Mouse (Mus musculus): Measurements from ENCODE around the gene Sun2.

Sun2 gene

DNA sequence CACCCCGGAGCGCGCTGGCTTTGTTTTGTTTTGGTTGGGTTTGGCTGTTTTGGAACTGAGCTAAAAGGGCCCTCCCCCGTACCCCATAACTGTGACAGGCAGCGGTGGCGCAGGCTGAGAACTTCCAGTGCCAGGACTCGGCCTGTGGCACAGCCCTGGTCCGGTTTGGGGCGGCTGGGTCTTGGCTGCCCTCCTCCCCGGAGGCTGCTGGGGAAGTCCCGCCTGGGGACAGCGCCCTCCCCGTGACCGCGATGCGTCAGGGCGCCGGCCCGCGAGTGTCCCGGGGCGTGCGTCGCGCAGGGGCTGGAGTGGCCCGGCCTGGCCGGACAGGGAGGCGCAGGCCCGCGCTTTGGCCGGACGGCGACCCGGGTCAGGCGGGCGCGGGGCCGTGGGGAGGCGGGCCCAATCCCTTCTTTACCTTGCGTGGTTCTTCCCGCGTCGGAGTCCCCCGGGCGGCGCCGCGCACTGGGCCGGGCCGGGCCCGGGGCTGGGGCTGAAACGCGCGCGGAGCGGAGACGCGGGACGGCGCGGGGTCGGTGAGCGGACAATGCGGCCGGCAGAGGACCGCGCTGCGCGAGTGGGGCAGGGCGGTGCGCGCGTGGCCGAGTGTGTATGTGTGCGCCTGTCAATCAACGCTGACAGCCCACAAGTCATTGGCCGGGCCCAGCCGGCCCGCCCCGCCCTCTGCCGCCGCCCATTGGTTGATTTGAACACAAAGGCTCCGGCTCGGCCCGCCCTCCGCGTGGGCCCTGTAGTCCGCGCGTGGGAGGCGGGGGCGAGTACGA lies at the start of gene Sun2:
Gene Sun2, minus strand, starts transcription at position 616 of the 785 bp plus-strand sequence.
- peak; percentile 95 to 97 for DNase-seq

DNA sequence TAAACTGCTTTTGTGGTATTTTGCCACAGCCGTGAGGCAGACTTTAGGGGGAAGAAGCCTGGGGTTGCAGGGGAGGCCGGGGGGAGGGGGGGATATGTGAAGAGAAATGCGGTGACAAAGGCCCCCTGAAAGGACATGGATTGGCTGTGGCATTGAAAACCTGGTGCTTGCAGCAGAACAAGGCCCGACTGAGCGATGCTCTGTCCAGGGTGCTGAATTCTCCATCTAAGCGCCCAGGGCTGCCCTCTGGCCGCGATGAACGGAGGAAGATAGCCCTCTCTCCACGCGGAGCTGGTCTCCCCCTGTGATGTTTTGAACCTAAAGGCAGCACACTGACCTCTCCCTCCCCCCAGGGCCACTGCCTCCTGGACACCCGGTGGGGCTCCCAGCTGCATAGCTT lies 49.2 kb upstream of the Sun2 start:
- DNase-seq, result peak in 1 of 2 experiments; percentile 28

DNA sequence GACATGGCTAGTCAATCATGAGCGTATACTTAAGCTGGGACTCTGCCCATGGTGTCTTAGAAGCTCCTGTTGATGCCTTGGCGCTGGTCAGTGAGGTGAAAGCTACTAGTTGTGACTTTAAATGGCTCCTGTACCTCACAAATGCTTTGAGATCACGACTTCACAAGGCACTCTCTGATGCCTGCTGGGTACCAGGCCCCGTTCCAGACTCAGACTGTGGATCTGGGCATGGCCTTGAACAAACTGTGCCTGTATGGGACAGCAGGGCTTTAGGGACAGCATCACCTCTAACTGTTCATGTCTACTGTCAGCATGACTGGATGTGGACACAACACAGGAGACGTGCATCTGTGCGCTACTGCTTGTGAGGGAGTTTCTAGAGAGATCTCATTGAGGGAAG lies 48.6 kb upstream of the Sun2 start:
- peak; percentile 73 to 75 for DNase-seq

DNA sequence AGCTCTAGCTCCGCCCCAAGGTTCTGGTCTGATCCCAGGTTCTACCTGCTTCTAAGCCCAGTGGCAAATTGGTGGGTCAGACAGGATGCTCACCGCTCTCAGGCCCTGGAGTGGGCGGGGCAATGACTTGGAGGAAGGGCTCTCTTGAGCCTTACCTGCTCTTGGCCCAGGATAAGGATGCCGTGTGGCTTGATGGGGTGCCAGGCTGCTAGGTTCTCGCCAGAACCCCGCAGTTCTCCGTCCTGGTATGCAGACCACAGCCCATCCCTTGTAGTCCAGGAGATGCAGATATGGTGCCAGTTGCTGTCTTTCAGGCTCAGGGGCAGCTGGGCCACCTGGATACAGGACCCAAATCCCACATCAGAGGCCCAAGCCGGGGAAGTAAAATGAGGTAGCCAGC lies 47.8 kb upstream of the Sun2 start:
- peak in 1 of 2 experiments; percentile 51 for DNase-seq

DNA sequence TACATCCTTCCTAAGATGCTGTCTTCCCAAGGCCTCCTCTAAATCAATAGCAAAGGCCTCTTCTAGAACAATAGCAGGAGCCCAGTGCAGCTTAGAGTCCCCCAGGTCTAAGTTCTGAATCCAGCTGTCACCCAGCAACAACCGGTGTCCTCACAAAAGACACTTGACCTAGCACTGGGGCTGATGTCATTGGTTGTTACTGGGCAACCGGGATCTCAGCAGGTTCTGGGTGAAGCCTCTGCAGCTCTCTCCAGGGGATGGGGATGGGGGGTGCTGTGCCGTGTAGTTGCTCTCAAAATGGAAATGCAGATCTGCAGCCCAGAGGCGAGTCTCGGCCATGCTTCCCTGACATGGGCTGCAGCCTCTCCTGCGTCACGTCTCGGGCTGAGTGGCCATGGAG lies 45.5 kb upstream of the Sun2 start:
- no peak for DNase-seq

DNA sequence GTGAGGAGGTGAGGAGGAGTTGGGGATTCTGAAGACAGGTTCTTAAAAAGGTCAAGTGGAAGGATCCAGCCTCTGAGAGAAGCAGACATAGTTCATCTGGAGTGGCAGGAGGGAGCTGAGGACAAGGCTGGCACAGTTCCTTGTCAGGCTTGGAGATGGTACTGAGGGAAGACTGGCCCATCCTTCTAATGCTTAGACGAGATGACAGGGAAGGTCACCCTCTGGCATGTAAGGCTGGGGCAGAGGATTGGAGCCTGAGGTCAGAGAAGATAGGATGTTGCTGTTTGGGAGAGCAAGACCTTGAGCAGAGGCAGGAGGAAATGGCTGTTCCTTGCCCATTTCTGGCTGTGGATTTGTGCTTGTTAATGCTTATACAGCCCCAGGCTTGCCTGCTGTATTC lies 42.7 kb upstream of the Sun2 start:
- DNase-seq, result peak in 1 of 2 experiments; percentile 21

DNA sequence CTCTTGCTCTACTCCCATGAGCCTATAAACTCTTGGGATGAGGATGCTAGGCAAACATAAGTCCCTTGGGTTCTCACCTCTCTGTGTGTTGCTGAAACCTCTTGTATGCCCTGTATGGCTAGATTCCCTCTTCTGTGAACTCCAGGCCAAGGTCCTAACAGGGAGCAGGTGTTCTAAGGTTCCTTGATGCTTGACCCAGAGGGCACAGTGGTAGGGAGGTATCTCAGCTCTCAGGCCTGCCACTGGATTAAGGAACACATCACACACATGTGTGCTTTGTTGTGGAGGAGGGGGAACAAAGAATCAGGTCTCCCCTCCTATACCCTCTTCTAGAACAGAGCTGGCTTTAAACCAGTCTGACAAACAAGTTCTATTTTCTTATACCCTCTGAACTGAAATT lies 35.4 kb upstream of the Sun2 start, which contains the start of gene Dnal4:
Gene Dnal4, minus strand, starts transcription at position 101 of the 400 bp plus-strand sequence.
- no peak for DNase-seq

DNA sequence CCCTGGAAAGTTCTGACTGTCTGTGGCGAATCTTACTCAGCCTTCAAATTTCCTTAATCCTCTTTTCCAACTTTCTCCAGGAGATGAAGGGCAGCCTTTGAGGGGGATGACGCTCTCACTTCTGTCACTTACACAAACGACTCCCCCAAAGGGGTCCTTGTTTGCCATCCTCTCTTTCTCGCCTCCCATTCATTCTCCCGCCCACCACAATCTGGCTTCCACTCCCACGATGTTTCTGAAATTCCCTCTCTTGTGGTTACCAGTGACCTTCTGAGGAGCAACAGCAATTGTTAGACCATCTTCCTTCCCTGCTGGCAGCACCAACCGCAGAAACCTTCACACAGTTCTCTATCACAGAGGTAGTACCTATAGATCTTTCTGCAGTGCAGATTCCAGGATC lies 33.3 kb upstream of the Sun2 start:
- DNase-seq, result no peak

DNA sequence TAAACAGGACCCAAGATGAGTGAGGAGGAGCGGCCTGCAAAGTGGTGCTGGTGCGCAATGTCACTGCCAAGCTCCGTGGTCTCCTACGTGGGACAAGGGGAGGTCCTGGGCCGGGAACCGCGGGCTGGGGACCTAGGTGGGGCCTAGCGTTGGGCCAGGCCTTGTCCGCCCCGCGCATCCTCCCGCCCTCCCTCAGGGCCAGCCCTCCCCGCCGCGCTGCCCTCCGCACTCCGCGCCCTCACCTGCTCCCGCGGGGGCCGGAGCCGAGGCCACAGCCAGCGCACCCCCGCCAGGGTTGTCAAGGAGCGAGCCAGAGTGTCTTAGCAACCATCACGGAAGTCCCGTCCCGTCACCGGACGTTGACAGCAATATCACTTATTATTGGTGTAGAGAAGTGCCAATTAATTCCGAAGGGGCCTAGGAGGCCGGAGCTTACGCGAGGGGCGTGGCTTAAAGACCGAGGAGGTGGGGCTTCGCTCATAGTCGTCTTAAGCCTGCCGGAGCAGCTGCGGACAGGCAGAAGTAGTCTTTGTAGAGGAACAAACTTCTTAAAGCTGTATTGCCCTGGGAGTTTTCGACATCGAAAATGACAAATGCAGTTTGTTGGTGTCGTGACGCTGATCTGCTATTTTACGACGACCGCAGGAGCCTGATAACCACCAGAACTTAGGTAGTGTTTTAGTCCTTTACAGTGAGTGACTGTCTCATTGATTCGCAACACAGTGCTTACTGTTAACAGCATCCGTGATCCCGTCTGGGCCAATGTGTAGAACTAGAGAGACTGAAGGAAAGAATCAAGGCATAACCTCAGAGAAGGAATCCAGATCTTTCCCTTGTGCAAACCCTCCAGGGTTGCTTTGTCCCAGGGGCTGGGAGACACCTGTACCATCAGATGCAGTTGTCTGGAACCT lies 32.0 kb upstream of the Sun2 start:
- DNase-seq, result peak; percentile 95 to 99

DNA sequence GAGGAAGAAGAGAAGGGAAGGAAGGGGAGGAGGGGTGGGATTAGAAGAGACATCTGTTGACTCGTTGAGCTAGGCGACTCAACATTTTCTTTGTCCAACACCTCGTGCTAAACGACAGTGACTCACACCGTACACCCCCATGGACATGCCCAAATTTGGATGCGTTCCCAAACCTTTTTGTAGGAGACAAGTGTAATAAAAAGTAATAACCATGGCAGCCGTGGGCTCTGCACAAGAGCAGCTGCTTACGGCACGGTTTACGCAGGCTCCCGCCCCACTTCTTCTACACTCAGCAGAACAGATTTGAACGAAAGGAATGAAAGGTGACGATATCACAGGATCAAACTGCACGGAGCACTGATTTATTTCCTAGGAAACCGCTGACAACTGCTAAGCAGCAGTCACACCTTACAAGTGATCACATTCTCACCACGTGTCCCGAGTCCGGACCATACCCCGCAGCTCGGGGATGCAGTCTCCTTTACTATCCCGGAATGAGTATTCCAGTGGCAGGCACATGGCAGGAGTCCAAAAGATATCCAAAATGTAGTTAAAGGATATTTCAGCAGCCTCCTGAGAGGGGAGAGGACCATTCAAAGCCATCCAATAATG lies 28.4 kb upstream of the Sun2 start:
- no peak for DNase-seq

DNA sequence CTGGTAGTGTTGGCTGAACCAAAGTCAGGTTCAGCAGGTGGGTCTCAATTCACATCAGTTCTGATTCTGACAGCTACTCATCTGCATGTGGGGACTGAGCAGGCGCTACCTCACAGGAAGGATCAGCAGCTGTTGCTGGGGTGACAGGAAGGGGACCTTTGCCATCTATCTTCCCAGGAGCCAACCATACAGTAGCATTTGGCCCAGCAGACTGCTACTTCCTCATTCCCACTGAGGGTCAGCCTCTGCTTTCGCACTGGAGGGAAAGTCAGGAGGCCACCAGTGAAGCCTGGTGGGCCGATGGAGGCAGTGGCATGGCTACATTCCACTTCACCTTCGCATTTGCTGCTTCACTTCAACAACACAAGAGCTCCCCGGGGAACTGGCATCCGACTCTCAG lies 26.0 kb upstream of the Sun2 start:
- DNase-seq, result no peak

DNA sequence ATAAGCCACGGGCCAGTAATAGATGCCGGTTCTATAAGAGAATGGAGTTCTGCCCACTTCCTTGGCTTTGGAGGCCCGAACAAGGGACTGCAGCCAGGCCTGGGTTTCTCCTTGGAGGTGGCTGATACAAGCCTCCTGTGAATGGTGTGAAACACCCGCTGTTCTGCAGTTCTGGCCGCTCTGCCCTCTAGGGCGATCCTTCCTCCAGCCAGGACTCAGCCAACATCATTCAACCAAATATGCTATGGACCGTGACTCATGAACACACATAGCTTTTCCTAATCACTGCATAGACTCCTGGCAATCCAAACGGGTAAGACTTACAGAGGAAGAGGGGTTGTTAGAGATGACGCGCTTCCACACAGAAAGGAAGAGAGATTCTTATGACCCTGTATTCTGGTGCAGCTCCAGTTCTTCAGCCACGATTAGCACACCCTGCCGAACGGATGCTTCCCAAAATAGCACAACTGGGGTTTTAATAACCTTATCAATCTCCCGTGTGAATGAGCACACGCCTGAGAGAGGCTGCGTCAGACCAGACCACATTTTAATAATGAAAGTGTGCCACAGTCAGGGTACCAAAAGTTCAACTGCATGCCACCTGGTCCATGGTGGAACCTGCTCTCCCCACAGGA lies 25.1 kb upstream of the Sun2 start:
- DNase-seq, result peak in 1 of 2 experiments; percentile 48

DNA sequence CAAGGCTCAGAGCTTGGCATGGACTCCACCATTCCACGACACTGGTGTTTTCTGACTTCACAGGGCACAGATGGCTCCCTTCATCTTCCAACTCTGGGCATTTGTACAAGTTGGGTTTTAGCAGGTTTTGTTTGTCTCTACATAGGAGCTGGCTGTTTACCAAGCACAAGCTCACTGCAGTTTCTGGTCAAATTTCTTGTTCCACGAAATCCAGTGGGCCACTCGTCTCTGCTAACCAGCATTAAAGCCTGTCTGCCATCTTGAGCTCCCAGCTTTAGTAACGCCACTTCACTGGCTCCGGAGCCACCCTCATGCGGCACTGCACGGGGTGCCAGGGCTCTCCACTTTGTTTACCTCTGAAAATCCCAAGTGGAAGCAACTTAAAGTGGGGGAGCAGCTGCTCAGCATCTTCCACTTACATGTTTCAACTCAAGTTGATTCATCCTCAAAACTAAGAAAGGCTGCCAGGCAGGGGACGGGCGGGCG lies 24.3 kb upstream of the Sun2 start:
- DNase-seq, result peak; percentile 61 to 66

DNA sequence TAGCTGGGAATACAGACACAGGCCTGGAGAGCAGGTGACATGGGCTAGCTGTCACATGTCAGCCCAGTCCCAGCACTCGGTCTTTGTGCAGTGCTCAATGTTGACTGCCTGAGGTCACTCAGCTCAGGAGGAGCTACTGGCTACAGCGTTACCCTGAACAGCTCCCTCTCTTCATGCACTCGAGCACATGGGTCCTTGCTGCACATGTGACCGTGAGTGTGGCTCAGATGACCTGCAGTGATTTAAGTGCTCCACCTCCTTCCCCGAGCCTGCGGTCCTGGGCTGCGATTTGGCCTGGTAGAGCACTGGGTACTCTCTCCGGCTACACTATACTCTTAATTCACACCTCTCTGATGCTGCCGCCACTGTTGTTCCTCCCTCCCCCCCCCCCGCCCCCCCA lies 23.8 kb upstream of the Sun2 start:
- DNase-seq, result peak in 1 of 2 experiments; percentile 46

DNA sequence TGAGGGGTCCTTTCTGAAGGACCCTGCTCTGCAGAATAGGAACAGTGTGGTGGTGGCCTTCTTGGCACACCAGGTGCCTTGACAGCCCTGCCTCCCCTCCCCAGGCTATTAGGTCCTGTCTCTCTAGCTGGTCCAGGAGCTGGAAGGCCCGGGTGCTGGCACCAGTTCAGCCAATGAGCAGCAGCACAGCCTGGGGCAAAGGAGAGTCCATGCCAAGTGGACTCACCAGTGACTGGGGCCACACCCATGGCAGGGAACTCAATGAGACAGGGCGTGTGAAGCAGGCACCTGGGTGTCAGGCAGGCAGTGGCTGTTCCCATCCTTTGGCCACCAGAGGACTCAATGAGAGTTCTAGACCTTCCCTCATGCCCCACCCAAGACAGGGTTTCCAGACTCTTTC lies 23.0 kb upstream of the Sun2 start:
- peak; percentile 59 to 62 for DNase-seq

DNA sequence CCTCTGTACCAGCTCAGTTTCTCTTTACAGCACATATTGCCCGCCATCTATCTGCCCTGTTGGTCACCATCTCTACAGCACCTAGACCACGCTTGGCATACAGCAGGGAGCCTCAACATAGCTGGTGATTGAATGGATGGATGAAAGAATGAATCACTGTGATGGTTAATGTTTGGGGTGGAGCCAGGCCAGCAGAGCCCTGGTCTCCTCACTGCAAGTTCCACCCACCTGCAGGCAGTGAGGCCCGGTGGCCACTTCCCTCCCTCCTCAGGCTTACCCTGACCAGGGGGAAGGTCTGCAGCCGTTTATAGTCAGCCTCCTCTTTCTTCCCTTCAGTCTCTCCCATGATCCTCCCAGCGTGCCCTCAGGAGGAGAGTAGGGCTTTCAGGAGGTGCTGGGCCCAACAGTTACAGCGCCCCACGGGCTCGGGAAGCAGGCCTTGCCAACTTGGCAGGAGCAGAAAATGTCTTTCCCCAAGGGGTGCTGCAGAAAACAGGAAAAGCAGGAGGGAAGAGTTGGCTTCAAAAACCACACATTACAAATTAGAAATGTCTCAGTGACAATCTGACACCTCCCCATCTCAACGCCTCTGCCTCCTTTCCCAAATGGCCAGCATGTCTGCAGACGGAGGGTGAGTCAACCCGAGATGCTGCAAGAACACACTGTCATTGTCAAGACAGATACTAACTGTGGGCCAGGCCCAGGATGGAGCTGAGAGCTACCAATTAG lies 22.4 kb upstream of the Sun2 start:
- DNase-seq, result peak; percentile 62 to 71

DNA sequence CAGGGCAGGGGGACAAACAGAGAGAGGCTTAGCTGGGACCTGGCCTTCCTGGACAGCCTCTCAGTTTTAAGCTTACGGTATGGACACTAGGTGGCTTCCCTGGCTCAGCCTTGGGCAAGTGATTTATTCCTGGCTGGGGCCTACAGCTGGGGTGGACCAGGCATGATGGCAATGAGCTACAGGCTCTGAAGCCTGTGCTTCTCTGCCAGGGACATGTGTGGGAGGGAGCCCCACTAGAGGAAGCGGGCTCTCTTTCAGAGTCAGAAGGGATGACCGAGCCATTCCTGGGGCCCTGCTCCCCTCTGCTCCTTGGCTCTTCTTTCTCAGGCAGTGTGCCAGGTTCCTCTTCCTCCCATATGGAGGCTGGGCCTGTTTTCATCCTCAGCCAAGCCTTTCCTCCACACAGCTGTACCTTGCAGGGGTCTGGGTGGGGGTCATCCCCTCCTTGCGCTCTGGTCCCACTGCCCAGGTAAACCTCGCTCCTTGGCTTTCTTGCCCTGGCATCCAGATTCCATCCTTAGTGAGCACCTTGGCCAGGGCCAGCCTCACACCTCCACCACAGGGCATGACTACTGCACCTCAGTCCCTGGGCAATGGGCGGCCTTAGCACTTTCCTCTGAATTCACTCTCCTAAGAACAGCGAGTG lies 21.4 kb upstream of the Sun2 start:
- peak; percentile 83 to 89 for DNase-seq

DNA sequence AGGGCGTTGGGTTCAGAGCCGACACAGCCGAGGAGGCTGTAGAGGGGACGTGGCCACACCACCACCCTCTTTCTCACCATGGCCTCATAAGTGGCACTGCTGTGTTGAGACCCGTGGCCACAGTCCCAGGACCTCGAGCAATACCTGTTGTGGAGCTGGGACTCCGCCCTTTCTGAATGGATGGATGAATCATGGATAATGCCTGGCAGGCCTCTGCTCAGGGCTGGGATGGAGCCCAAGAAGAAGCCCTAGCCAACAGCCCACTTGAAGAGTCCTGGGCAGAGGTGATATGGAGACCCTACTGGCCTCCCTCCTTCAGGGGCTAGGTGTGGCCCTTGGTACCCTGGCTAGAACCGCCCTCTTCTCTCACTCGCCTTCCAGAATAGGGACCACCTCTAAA lies 20.7 kb upstream of the Sun2 start:
- DNase-seq, result peak in 1 of 2 experiments; percentile 42

DNA sequence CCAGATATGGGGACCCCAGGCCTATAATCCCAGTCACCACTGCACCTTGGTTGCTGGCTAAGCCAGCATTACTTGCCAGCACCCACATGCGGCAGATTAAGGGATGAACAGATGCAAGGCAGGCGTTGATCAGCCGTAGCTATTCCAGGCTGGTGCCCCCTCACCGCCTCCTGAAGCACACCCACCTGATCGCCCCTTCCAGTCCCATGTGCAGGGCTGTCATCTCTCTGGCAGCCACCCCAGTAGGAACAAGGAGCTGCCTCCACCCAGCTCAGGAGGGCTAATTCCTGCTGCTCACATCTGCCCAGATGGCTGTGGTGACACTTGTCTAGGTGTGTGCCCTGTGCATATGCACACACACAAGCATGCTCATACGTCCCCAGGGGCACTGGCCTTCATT lies 18.6 kb upstream of the Sun2 start:
- DNase-seq, result no peak

DNA sequence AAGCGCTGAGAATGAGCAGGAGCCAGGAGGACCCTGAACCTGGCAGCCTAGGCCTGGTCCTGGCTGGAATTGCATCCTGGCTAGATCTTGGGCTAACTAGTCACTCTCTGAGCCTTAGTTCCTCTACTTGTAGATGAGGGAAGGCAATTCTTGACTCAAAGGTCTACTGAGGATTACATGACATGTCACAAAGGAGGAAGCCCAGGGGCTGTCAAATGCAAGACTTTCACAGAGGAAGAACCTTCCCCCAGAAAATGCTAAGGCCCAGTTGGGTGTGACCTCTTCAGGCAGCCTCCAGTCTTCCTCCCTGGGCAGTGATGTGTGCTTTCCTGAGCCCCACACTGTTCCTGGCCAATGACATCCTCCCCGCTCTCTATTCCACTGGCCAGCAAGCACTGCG lies 14.8 kb upstream of the Sun2 start:
- DNase-seq, result no peak

DNA sequence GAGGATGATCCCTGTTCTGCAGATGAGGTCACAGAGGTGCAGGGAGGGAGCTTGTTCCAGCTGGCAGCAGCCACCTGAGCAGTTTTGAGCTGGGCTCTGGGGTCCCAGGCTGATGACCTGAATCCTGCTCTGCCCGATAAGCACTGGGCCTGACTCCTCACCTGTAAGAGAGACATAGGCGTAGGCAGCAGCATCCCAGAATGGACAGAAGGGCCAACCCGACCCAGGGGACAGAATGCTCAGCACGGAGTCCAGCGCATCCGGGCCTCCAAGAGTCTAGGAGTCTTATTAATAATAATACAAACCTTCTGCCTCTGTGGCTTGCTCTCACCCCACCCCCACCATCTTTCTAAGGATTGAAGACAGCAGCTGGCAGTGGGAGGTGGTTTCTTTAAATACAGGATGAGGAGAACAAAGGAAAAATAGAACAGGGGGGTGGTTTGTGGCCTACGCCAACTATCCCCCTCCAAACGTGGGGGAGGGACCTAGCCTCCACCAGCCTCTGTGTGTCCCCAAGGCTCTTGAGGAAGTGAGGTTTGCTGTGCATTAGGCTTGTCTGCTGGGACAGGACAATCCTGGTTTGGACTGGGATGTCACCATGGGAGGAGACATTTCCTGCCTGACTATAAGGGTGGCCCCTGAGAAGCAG lies 13.8 kb upstream of the Sun2 start:
- no peak for DNase-seq

All from cerebellum, adult 18-20 months (tissue).